Mouse (Mus musculus): ENCODE results near the gene Lypd6b. TPM values are rescaled to one million over a fixed set of nuclear protein-coding genes. Genes with fewer than 3 reads are reported as not detected.

Gene Lypd6b
- polyA plus RNA-seq, 1 experiment from 2014 or later = 2.6 TPM

DNA sequence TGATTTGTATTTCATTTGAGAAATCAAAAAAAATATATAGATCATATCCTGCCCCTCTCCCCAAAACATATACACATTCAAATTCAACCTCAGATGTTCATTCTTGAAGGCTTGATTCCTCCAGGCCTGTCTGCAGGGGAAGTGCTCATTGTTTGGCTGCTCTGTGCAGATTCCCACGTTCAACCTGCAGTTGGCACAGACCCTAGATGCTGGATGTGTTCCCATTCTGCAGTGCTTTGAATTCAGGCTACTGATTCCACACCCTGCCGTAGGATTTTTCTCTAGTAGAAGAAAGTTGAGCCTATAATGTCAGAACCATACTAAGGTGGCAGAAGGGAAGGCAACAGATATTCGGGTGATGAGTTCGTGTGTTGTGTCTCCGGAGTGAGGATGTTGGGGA is 195.5 kb downstream of the Lypd6b start:
- Histone ChIP-seq H3K4me2 (replicated peaks) (no peak overlapping the region), H3K4me1 (no peaks in the 10 kb centered on the region)
- 81% methylated on average over 5 of the region's 5 CpGs for WGBS

DNA sequence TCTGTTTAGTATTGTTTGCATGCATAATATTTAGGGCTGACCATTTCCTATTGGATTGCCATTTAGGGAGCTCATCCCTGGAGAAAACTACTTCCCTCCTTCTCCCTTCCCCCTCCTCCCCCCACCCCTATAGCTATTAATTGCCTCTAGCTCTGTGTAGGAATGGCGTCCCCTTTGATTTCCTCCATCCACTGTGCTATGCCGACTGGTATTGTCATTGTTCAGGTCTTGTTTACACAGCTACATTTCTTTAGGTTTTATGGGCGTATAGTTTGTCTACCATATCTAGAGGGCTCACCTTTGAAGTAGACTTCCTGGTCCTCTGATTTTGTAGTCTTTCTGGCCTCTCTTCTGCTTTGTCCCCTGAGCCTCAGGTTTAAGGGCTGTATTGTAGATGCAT is 197.3 kb downstream of the Lypd6b start:
- Histone ChIP-seq H3K27me3 (no peaks in the 10 kb centered on the region), H3K27ac (no peak overlapping the region), H3K9ac (no peak overlapping the region), H3K4me1 (no peaks in the 10 kb centered on the region), H3K4me3 (no peak overlapping the region), H3K9me3 (replicated peaks) (no peaks in the 10 kb centered on the region), H3K4me2 (replicated peaks) (no peak overlapping the region), H3K36me3 (no peaks in the 10 kb centered on the region)
- WGBS = 64% methylated on average over 3 of the region's 3 CpGs
- no peak for ATAC-seq (ENCODE audit: low FRiP score)

More for the DNA sequence above, 195.5 kb downstream of the Lypd6b start:
- no peak for ATAC-seq (ENCODE audit: low FRiP score)
- Histone ChIP-seq H3K9ac (no peak overlapping the region), H3K9me3 (replicated peaks) (no peaks in the 10 kb centered on the region), H3K27ac (no peak overlapping the region), H3K36me3 (no peaks in the 10 kb centered on the region), H3K4me3 (no peak overlapping the region), H3K27me3 (no peaks in the 10 kb centered on the region)

DNA sequence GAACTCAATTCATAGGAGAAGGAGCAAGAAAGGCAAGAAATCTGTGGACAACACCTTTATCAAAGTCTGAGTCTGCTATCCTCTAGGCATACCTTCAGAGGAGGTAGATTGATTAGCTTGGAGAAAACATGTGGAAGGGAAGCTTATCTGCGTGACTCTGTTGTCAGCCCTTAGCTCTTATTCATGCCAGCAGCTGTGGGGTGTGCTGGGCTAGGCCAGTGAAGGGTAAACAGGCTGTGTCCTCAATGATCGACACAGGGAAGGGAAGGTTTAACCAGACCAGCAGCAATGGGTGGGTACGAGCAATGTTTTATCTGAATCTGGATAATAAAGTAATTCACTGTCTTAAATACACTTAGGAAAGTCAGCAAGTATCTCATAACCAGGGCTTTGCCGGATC is 208.4 kb downstream of the Lypd6b start:
- H3K4me2 ChIP-seq (replicated peaks) = no peak overlapping the region
- no peak overlapping the region for H3K27ac ChIP-seq
- H3K9me3 ChIP-seq (replicated peaks) = no peaks in the 10 kb centered on the region
- no peak overlapping the region for H3K9ac ChIP-seq
- no peak for ATAC-seq (ENCODE audit: low FRiP score)
- no peaks in the 10 kb centered on the region for H3K27me3 ChIP-seq
- H3K4me1 ChIP-seq = no peaks in the 10 kb centered on the region
- no peaks in the 10 kb centered on the region for H3K36me3 ChIP-seq
- H3K4me3 ChIP-seq = no peak overlapping the region
- WGBS = 84% methylated on average over 4 of the region's 4 CpGs

DNA sequence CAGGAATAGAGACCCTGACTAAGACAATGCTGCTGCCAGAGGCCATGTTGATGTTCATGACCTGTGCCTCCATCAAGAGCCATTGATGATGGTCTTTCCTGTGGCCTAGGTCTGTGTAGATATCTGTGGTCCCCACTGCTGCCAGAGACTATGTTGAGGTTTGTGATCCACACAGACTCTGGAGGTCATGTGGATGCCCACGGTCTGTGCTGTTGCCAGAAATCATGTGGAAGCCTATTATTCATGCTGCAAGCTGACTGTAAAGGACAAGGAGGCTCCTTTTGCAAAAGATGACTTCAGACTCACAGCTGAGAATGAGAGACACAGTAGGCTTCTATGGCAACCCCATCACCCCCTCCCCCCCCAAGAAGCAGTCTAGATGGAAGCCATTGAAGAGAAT is 209.7 kb downstream of the Lypd6b start:
- no peak overlapping the region for H3K4me3 ChIP-seq
- no peak for ATAC-seq (ENCODE audit: low FRiP score)
- H3K9ac ChIP-seq = no peak overlapping the region
- H3K27me3 ChIP-seq = no peaks in the 10 kb centered on the region
- H3K4me2 ChIP-seq (replicated peaks) = no peak overlapping the region
- 87% methylated on average over 1 of the region's 1 CpGs for WGBS
- no peaks in the 10 kb centered on the region for H3K36me3 ChIP-seq
- H3K27ac ChIP-seq = no peak overlapping the region
- no peaks in the 10 kb centered on the region for H3K4me1 ChIP-seq
- H3K9me3 ChIP-seq (replicated peaks) = no peaks in the 10 kb centered on the region

Other genes starting within 250 kb of the Lypd6b start
- 153 and 157 TPM in 2 replicates for gene Kif5c, start 168.4 kb upstream of the Lypd6b start, polyA plus RNA-seq (2016; fragmentation: Nextera tagmentation; extraction: Ambion mirVana)

All from hindbrain, embryonic 12.5 days (tissue).